Mouse (Mus musculus): Measurements from ENCODE around the gene Arf5. TPM values are rescaled to one million over a fixed set of nuclear protein-coding genes. Genes with fewer than 3 reads are reported as not detected.

Arf5 gene
- 323 and 364 TPM in 2 replicates for polyA plus RNA-seq (2014; fragmentation: Nextera tagmentation; extraction: Ambion mirVana)

DNA sequence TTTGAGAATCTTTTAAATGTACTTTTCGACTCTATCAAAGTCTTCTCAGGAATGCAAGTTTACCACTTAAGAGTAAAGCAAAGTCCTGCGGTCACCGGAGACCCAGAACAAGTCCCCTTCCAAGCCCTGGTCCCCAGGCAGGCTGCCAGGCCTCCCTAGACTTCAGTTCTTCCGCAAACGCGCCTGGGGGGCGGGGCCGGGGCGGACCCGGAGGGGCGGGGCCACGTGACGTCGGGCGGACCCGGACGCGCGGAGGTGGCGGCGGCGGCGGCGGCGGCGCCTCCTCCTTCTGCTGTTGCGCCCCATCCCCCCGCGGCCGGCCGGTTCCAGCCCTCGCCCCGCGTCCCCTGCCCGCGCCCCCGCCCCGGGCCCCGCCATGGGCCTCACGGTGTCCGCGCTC, at the start of gene Arf5:
Gene Arf5, plus strand, starts transcription at position 248 of the 400 bp plus-strand sequence.
- no peaks in the 10 kb centered on the region for H3K9me3 ChIP-seq (ENCODE audit: control insufficient read depth, low read length)
- peaks cover 5% of the 10 kb centered on the region for H3K36me3 ChIP-seq (ENCODE audit: control insufficient read depth, insufficient read depth, low read length)
- DNase-seq (ENCODE audit: low spot score) (peak; percentile 91), ATAC-seq (ENCODE audit: insufficient read depth, low FRiP score, low TSS enrichment) (peak; percentile 76)
- H3K27ac ChIP-seq (ENCODE audit: low read depth, low read length), result peak within 1 kb of the TSS; percentile 60
- 2% methylated on average over 20 of the region's 42 CpGs for WGBS
- H3K4me1 ChIP-seq (ENCODE audit: control insufficient read depth, insufficient read depth, low read length), result peaks cover 16% of the 10 kb centered on the region
- H3K9ac ChIP-seq (ENCODE audit: low read length), result peak within 1 kb of the TSS; percentile 89
- no peaks in the 10 kb centered on the region for H3K27me3 ChIP-seq (ENCODE audit: control insufficient read depth, insufficient read depth, low read length)
- H3K4me3 ChIP-seq (ENCODE audit: low read depth, low read length), result peak within 1 kb of the TSS; percentile 91
- peak within 1 kb of the TSS; percentile 72 for H3K4me2 ChIP-seq (ENCODE audit: low read depth)

DNA sequence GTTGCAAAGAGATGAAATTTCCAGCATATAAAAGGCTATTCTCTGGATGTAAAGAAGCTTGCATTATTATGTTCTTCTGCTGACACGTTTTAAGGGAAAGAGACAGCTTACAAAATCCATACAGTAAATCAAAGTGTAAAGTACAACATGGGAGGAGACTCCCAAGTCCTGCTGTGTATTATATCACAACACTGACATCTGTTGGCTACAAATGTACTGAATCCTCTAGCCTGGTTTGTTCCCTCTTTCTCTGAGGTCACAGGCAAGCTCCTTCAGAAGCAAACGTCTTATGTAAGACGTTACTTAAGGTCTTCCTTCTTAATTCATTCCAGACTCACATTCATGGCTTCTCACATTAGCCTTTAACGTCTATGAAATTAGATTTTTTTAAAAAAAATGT, 41.4 kb upstream of the Arf5 start:
- Histone ChIP-seq H3K9me3 (ENCODE audit: control insufficient read depth, low read length) (no peaks in the 10 kb centered on the region), H3K4me3 (ENCODE audit: low read depth, low read length) (no peak overlapping the region), H3K36me3 (ENCODE audit: control insufficient read depth, insufficient read depth, low read length) (no peaks in the 10 kb centered on the region), H3K27me3 (ENCODE audit: control insufficient read depth, insufficient read depth, low read length) (no peaks in the 10 kb centered on the region), H3K27ac (ENCODE audit: low read depth, low read length) (no peak overlapping the region), H3K9ac (ENCODE audit: low read length) (no peak overlapping the region), H3K4me2 (ENCODE audit: low read depth) (no peak overlapping the region), H3K4me1 (ENCODE audit: control insufficient read depth, insufficient read depth, low read length) (no peaks in the 10 kb centered on the region)
- DNase-seq (ENCODE audit: low spot score), result no peak
- ATAC-seq (ENCODE audit: insufficient read depth, low FRiP score, low TSS enrichment), result no peak
- WGBS, result 59% methylated on average over 4 of the region's 4 CpGs

DNA sequence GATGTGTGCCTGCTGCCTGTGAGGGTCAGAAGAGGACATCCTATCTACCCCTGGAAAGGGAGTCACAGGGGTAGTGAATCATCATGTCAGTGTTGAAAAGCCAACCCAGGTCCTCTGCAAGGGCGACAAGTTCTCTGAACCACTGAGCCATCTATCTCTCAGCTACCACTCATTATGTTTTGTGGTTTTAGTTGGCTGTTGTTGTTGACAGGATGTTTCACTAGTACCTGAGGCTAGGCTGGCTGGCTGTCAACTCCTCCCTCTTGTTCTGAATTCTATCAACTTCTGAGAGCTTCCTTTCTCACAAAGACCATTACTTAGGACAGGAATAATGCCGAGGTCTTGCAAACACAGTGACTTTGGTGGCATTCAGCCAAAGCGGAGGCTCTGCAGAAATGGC, 38.2 kb upstream of the Arf5 start:
- Histone ChIP-seq H3K4me1 (ENCODE audit: control insufficient read depth, insufficient read depth, low read length) (no peaks in the 10 kb centered on the region), H3K9me3 (ENCODE audit: control insufficient read depth, low read length) (no peaks in the 10 kb centered on the region), H3K4me2 (ENCODE audit: low read depth) (no peak overlapping the region), H3K9ac (ENCODE audit: low read length) (no peak overlapping the region), H3K27me3 (ENCODE audit: control insufficient read depth, insufficient read depth, low read length) (no peaks in the 10 kb centered on the region), H3K36me3 (ENCODE audit: control insufficient read depth, insufficient read depth, low read length) (no peaks in the 10 kb centered on the region), H3K27ac (ENCODE audit: low read depth, low read length) (no peak overlapping the region), H3K4me3 (ENCODE audit: low read depth, low read length) (no peak overlapping the region)
- no peak for DNase-seq (ENCODE audit: low spot score)
- ATAC-seq (ENCODE audit: insufficient read depth, low FRiP score, low TSS enrichment), result no peak
- WGBS, result 93% methylated on average over 3 of the region's 3 CpGs

DNA sequence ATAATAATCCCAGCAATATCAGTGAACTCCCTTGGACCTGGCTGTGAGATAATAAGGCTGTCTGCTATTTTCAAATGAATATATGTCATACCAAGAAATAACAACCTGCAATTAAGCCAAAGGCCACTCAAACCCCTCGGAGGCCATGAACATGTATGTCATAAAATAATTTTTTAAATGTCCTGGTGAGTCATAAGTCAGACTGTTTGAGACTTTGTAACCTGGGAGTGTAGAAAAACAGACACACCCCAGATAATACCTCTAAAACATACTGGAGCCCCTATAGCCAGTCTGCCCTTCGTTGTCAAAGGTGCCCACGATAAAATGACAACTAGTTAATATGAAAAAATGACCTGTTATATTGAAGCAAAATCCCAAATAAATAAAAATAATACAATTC, 34.3 kb upstream of the Arf5 start:
- no peak overlapping the region for H3K4me2 ChIP-seq (ENCODE audit: low read depth)
- 92% methylated on average over 3 of the region's 3 CpGs for WGBS
- no peak for DNase-seq (ENCODE audit: low spot score)
- H3K9me3 ChIP-seq (ENCODE audit: control insufficient read depth, low read length), result no peaks in the 10 kb centered on the region
- no peak overlapping the region for H3K27ac ChIP-seq (ENCODE audit: low read depth, low read length)
- H3K9ac ChIP-seq (ENCODE audit: low read length), result no peak overlapping the region
- no peaks in the 10 kb centered on the region for H3K36me3 ChIP-seq (ENCODE audit: control insufficient read depth, insufficient read depth, low read length)
- no peak overlapping the region for H3K4me3 ChIP-seq (ENCODE audit: low read depth, low read length)
- H3K4me1 ChIP-seq (ENCODE audit: control insufficient read depth, insufficient read depth, low read length), result no peaks in the 10 kb centered on the region
- no peak for ATAC-seq (ENCODE audit: insufficient read depth, low FRiP score, low TSS enrichment)
- H3K27me3 ChIP-seq (ENCODE audit: control insufficient read depth, insufficient read depth, low read length), result no peaks in the 10 kb centered on the region

DNA sequence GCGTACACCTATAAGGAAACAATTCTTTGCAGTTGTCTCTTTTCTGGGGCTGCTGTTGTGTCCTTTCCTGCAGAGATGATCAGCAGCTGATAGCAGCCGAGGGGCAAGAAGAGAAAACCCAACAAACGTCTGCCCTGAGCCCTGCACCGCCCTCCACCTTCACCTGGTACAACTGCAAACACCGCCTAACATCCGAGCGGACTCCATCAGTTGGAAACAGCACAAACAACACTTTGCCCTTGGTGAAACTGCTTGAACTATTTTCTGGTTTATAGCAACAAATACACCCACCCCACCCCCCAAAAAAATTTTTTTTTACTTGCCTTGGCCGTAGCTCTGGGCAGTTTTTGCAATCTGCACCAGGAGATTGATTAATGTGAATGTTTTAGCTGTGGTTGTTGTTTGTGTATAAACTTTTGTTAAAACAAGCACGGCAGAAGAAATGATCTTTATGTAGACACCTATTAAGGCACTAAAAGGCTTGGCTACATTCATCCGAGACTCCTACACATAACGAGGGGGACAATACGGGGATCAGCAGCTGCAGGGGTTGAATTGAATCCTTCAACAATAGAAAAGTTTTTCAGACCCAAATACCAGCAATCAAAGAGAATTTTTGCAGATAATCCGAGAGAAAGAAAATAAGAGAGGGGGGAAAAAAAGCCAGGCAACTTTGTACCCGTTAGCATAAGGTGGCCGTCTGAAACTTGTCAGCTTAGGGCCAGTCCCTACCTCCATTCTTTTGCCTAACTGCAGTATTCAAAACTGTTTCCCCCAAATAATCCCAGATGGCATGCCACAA, 27.1 kb upstream of the Arf5 start:
- ATAC-seq (ENCODE audit: insufficient read depth, low FRiP score, low TSS enrichment) (no peak), DNase-seq (ENCODE audit: low spot score) (no peak)
- Histone ChIP-seq H3K4me2 (ENCODE audit: low read depth) (peak overlapping the region; percentile 67), H3K36me3 (ENCODE audit: control insufficient read depth, insufficient read depth, low read length) (no peaks in the 10 kb centered on the region), H3K27ac (ENCODE audit: low read depth, low read length) (no peak overlapping the region), H3K9me3 (ENCODE audit: control insufficient read depth, low read length) (no peaks in the 10 kb centered on the region), H3K9ac (ENCODE audit: low read length) (no peak overlapping the region), H3K27me3 (ENCODE audit: control insufficient read depth, insufficient read depth, low read length) (no peaks in the 10 kb centered on the region), H3K4me3 (ENCODE audit: low read depth, low read length) (peak overlapping the region; percentile 43), H3K4me1 (ENCODE audit: control insufficient read depth, insufficient read depth, low read length) (no peaks in the 10 kb centered on the region)
- WGBS, result 23% methylated on average over 15 of the region's 15 CpGs

DNA sequence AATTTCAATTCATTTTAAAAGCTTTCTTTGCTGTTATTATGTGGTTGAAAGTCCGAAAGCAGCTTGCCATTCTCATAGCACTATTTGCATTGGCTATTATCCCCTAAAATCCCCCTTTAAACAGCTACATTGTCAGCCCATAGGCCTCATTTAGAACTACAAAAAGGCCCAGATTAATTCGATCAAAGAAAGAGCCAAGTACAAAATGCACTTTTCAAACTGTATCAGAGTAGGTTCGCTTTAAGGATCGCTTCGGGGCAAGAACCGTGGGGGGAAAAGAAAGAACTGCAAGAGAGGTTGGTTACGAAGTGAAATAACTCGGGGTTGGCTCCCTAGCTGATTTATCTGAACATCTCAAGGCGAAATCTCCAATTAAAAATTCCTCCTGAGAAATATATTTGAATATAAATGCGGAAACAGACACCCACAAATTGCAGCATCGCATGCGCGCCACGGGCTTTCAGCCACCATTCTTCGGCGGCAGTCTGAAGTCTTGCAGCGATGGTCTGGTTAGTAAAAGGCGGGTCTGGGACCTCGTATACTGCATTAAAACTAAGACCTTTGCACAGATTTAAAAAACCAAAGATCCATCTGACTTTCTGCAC, 26.4 kb upstream of the Arf5 start:
- 1% methylated on average over 19 of the region's 19 CpGs for WGBS
- no peaks in the 10 kb centered on the region for H3K36me3 ChIP-seq (ENCODE audit: control insufficient read depth, insufficient read depth, low read length)
- H3K9me3 ChIP-seq (ENCODE audit: control insufficient read depth, low read length), result no peaks in the 10 kb centered on the region
- H3K4me1 ChIP-seq (ENCODE audit: control insufficient read depth, insufficient read depth, low read length), result no peaks in the 10 kb centered on the region
- H3K9ac ChIP-seq (ENCODE audit: low read length), result peak overlapping the region; percentile 57
- H3K4me3 ChIP-seq (ENCODE audit: low read depth, low read length), result peak overlapping the region; percentile 43
- no peaks in the 10 kb centered on the region for H3K27me3 ChIP-seq (ENCODE audit: control insufficient read depth, insufficient read depth, low read length)
- ATAC-seq (ENCODE audit: insufficient read depth, low FRiP score, low TSS enrichment), result no peak
- peak; percentile 59 for DNase-seq (ENCODE audit: low spot score)
- H3K27ac ChIP-seq (ENCODE audit: low read depth, low read length), result no peak overlapping the region
- peak overlapping the region; percentile 67 for H3K4me2 ChIP-seq (ENCODE audit: low read depth)

DNA sequence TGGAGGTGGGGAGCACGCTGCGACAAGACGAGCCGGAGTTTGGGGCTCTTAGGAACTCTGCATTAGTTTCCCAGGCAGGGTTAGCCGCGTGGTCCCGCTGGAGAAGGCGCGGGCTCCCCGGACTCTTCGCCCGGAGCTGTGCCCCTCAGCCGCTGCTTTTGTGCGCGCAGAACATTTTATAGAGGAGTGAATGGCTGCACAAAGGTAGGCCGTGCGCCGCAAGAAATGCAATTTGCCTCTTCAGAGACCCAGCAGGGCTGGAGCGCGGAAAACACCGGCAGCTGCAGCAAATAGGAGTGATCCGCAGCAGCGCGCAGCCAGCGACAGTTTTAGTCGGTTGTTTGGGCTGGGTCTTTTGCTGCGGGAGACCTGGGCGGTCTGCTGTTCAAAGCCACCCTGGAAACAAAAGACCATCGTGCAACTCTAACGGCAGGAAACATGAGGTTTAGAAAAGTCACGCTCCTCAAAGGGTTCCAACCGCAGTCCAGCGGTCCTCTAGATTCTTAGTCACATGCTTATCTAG, 25.6 kb upstream of the Arf5 start, which contains the start of gene Zfp800:
Gene Zfp800, minus strand, starts transcription at position 325 of the 523 bp plus-strand sequence.
- peak within 1 kb of the TSS; percentile 30; the same call in 1 of the 2 replicates for H3K27ac ChIP-seq (ENCODE audit: low read depth, low read length)
- ATAC-seq (ENCODE audit: insufficient read depth, low FRiP score, low TSS enrichment), result peak; percentile 73

DNA sequence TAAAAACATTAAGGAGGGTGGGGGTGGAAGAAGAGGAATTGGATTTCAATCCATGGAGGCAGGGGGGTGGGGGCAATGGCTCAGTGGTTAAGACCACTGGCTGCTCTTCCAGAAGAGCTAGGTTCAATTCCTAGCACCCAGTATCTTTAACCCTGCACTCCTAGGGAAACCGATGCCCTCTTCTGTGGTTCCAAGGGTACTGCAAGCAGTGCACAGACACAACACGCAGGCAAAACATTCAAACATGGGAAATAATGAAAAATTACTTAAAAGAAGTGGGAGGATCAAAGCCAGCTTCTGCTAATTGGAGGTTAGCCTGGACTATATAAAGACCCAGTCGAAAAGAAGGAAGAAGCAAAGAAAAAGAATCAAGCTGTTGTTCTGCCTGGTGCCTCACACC, 24.6 kb upstream of the Arf5 start:
- H3K9me3 ChIP-seq (ENCODE audit: control insufficient read depth, low read length), result no peaks in the 10 kb centered on the region
- no peak overlapping the region for H3K27ac ChIP-seq (ENCODE audit: low read depth, low read length)
- ATAC-seq (ENCODE audit: insufficient read depth, low FRiP score, low TSS enrichment) (no peak), DNase-seq (ENCODE audit: low spot score) (no peak)
- H3K4me1 ChIP-seq (ENCODE audit: control insufficient read depth, insufficient read depth, low read length), result no peaks in the 10 kb centered on the region
- no peaks in the 10 kb centered on the region for H3K36me3 ChIP-seq (ENCODE audit: control insufficient read depth, insufficient read depth, low read length)
- H3K9ac ChIP-seq (ENCODE audit: low read length), result no peak overlapping the region
- no peak overlapping the region for H3K4me3 ChIP-seq (ENCODE audit: low read depth, low read length)
- no peaks in the 10 kb centered on the region for H3K27me3 ChIP-seq (ENCODE audit: control insufficient read depth, insufficient read depth, low read length)
- H3K4me2 ChIP-seq (ENCODE audit: low read depth), result no peak overlapping the region
- 88% methylated on average over 3 of the region's 3 CpGs for WGBS

More for the DNA sequence above, 25.6 kb upstream of the Arf5 start, which contains the start of gene Zfp800:
- H3K36me3 ChIP-seq (ENCODE audit: control insufficient read depth, insufficient read depth, low read length), result no peaks in the 10 kb centered on the region
- peak within 1 kb of the TSS; percentile 67 for H3K4me2 ChIP-seq (ENCODE audit: low read depth)
- under 1% methylated on average over 33 of the region's 33 CpGs for WGBS
- peak within 1 kb of the TSS; percentile 43 for H3K4me3 ChIP-seq (ENCODE audit: low read depth, low read length)
- H3K9me3 ChIP-seq (ENCODE audit: control insufficient read depth, low read length), result no peaks in the 10 kb centered on the region
- H3K9ac ChIP-seq (ENCODE audit: low read length), result peak within 1 kb of the TSS; percentile 57
- H3K4me1 ChIP-seq (ENCODE audit: control insufficient read depth, insufficient read depth, low read length), result no peaks in the 10 kb centered on the region
- H3K27me3 ChIP-seq (ENCODE audit: control insufficient read depth, insufficient read depth, low read length), result no peaks in the 10 kb centered on the region
- peak; percentile 70 for DNase-seq (ENCODE audit: low spot score)

All from neural tube, embryonic 11.5 days (tissue).